In the genomic region with DNA sequence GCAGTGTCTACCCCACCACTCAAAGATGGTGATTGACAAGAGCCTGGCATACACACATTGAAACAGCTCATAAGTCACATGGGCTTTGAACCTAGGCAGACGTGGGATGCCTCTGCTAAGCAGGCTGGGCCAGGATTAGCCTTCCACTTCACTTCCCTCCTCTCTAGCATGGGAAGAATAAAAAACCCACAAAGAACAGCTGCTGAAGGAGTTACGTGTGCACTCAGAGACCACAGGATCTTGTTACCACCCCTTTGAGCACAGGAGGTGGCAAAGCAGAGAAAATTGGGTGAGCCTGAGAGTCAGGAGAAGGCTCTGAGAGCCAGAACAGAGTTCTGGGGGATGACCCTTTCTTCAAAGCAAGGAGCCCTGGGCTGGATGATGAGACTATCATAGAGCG, we compare ENCODE assay signal across 14 mouse cellular contexts.
A peak's percentile ranks its signal among the peaks of the same experiment; 100 is the strongest.
DNase-seq lines count a peak whose midpoint lies in the region; ATAC-seq and TF ChIP-seq lines count a peak whose summit lies in the region.
"Had no signal": no experiment of that assay in that cellular context is flagged by ENCODE, and none has a peak within 500 bp of the region (broad histone marks: within the 10 kb centered on the region; RNA-seq: fewer than 3 reads in every experiment).

No protein-coding gene starts in this region.

- no peak overlapping the region for H3K4me3 ChIP-seq in heart, embryonic 13.5 days
- no peak overlapping the region for H3K4me3 ChIP-seq in embryonic facial prominence, embryonic 11.5 days (ENCODE audit: low read depth, low read length)
- H3K4me3 ChIP-seq in limb, embryonic 10.5 days, result no peak overlapping the region
- H3K4me3 ChIP-seq in myocyte, result no peak overlapping the region
- H3K4me3 ChIP-seq: forebrain, embryonic 15.5 days; heart, embryonic 15.5 days; hindbrain, embryonic 10.5 days; liver, embryonic 15.5 days; midbrain, embryonic 12.5 days had no signal

- H3K79me2 ChIP-seq in myocyte (ENCODE audit: control insufficient read depth, insufficient read depth), result no peaks in the 10 kb centered on the region

- no peak for ATAC-seq in heart, embryonic 13.5 days (ENCODE audit: extremely low read depth, insufficient number of reproducible peaks, low FRiP score, low TSS enrichment)
- ATAC-seq in embryonic facial prominence, embryonic 11.5 days (replicated peaks; ENCODE audit: insufficient number of reproducible peaks, low FRiP score, low TSS enrichment, low read depth), result no peak
- ATAC-seq: activated CD4-positive, CD25-positive, alpha-beta regulatory T cell, adult 4 months; forebrain, embryonic 15.5 days; Patski had no signal

- no peak for TF ChIP-seq POLR2A in myocyte (IDR thresholded peaks at IDR 0.05; ENCODE audit: insufficient read length, low read depth)

- 76% methylated on average over 3 of the region's 3 CpGs for WGBS in heart, embryonic 13.5 days
- 71% methylated on average over 3 of the region's 3 CpGs for WGBS in embryonic facial prominence, embryonic 11.5 days
- 75% methylated on average over 3 of the region's 3 CpGs for WGBS in limb, embryonic 10.5 days

- 0 out of 2 replicates have a peak, but pooled peaks cover 3% of the 10 kb centered on the region for H3K27me3 ChIP-seq in heart, embryonic 13.5 days (replicated peaks)
- H3K27me3 ChIP-seq in embryonic facial prominence, embryonic 11.5 days (ENCODE audit: control insufficient read depth, insufficient read depth, low read length), result no peaks in the 10 kb centered on the region
- no peaks in the 10 kb centered on the region for H3K27me3 ChIP-seq in limb, embryonic 10.5 days (ENCODE audit: low read depth, poor library complexity, severe bottlenecking)
- peaks cover 15% of the 10 kb centered on the region for H3K27me3 ChIP-seq in myocyte (ENCODE audit: control insufficient read depth, insufficient read depth, insufficient read length)
- H3K27me3 ChIP-seq: forebrain, embryonic 15.5 days; heart, embryonic 15.5 days; midbrain, embryonic 12.5 days had no signal

- H3K9ac ChIP-seq in heart, embryonic 13.5 days, result no peak overlapping the region
- no peak overlapping the region for H3K9ac ChIP-seq in embryonic facial prominence, embryonic 11.5 days (replicated peaks; ENCODE audit: low read length)
- H3K9ac ChIP-seq: forebrain, embryonic 15.5 days; heart, embryonic 15.5 days; liver, embryonic 15.5 days; midbrain, embryonic 12.5 days had no signal

- H3ac ChIP-seq in myocyte (ENCODE audit: control insufficient read depth, insufficient read length), result no peak overlapping the region

- no peaks in the 10 kb centered on the region for H3K36me3 ChIP-seq in heart, embryonic 13.5 days
- no peaks in the 10 kb centered on the region for H3K36me3 ChIP-seq in embryonic facial prominence, embryonic 11.5 days (replicated peaks; ENCODE audit: control insufficient read depth, insufficient read depth, low read depth, low read length)
- H3K36me3 ChIP-seq in limb, embryonic 10.5 days, result no peaks in the 10 kb centered on the region
- no peaks in the 10 kb centered on the region for H3K36me3 ChIP-seq in myocyte (ENCODE audit: control insufficient read depth, insufficient read depth)
- H3K36me3 ChIP-seq: forebrain, embryonic 15.5 days; heart, embryonic 15.5 days; hindbrain, embryonic 10.5 days; liver, embryonic 15.5 days; midbrain, embryonic 12.5 days had no signal

- H3K4me2 ChIP-seq in heart, embryonic 13.5 days, result no peak overlapping the region
- no peak overlapping the region for H3K4me2 ChIP-seq in embryonic facial prominence, embryonic 11.5 days (ENCODE audit: low read depth, low read length)
- peak overlapping the region; percentile 44 for H3K4me2 ChIP-seq in myocyte (ENCODE audit: low read depth)
- H3K4me2 ChIP-seq: forebrain, embryonic 15.5 days; heart, embryonic 15.5 days; liver, embryonic 15.5 days; midbrain, embryonic 12.5 days had no signal

- DNase-seq in heart, adult 18-20 months, result no peak
- DNase-seq in embryonic facial prominence, embryonic 11.5 days (ENCODE audit: low spot score), result no peak
- no peak for DNase-seq in limb, embryonic 10.5 days (ENCODE audit: low spot score)
- DNase-seq in spleen, adult 18-20 months, result no peak
- no peak for DNase-seq in adrenal gland, adult (ENCODE audit: inconsistent age in 2 of 2, low spot score in 1 of 2)

- H3K9me3 ChIP-seq in heart, embryonic 13.5 days, result no peaks in the 10 kb centered on the region
- no peaks in the 10 kb centered on the region for H3K9me3 ChIP-seq in embryonic facial prominence, embryonic 11.5 days (replicated peaks; ENCODE audit: control insufficient read depth, low read length)
- no peaks in the 10 kb centered on the region for H3K9me3 ChIP-seq in limb, embryonic 10.5 days (replicated peaks)
- H3K9me3 ChIP-seq: forebrain, embryonic 15.5 days; heart, embryonic 15.5 days; hindbrain, embryonic 10.5 days; liver, embryonic 15.5 days; midbrain, embryonic 12.5 days had no signal

- H3K27ac ChIP-seq in heart, embryonic 13.5 days (replicated peaks), result 0 out of 2 replicates have a peak overlapping the region, but pooled peaks have one; percentile 25
- peak overlapping the region; percentile 67; the same call in 1 of the 2 replicates for H3K27ac ChIP-seq in embryonic facial prominence, embryonic 11.5 days (replicated peaks; ENCODE audit: low read depth, low read length)
- H3K27ac ChIP-seq in limb, embryonic 10.5 days, result peak overlapping the region; percentile 65; the same call in 1 of the 2 replicates
- H3K27ac ChIP-seq: forebrain, embryonic 15.5 days; liver, embryonic 15.5 days; midbrain, embryonic 12.5 days had no signal

- peaks cover 18% of the 10 kb centered on the region for H3K4me1 ChIP-seq in heart, embryonic 13.5 days
- peaks cover 3% of the 10 kb centered on the region; the same call in 1 of the 2 replicates for H3K4me1 ChIP-seq in embryonic facial prominence, embryonic 11.5 days (ENCODE audit: control insufficient read depth, insufficient read depth, low read length)
- H3K4me1 ChIP-seq in limb, embryonic 10.5 days, result peaks cover 30% of the 10 kb centered on the region
- H3K4me1 ChIP-seq: forebrain, embryonic 15.5 days; midbrain, embryonic 12.5 days had no signal

TF ChIP-seq in myocyte, 11 proteins besides CTCF, POLR2A, EP300 and RAD21:
- TF ChIP-seq MYOD1 (IDR thresholded peaks at IDR 0.05; ENCODE audit: control insufficient read depth in 1 of 3, insufficient read length in 2 of 3, low read depth in 2 of 3) (peak in 2 of 3 experiments; percentile 51 to 61), TCF3 (IDR thresholded peaks at IDR 0.05; ENCODE audit: insufficient read length, low read depth) (no peak), USF1 (IDR thresholded peaks at IDR 0.05; ENCODE audit: low read depth) (peak; percentile 11), SRF (IDR thresholded peaks at IDR 0.05; ENCODE audit: control insufficient read depth, insufficient read length, low read depth) (no peak), CEBPB (IDR thresholded peaks at IDR 0.05; ENCODE audit: insufficient read depth, poor library complexity, severe bottlenecking) (no peak), MAX (IDR thresholded peaks at IDR 0.05; ENCODE audit: low read depth) (no peak), MYOG (IDR thresholded peaks at IDR 0.05; ENCODE audit: control insufficient read depth in 1 of 3, insufficient read depth in 1 of 3, insufficient read length in 2 of 3, low read depth in 2 of 3) (peak in 2 of 3 experiments; percentile 13 to 15), POLR2AphosphoS2 (IDR thresholded peaks at IDR 0.05; ENCODE audit: insufficient read length, low read depth) (no peak), REST (IDR thresholded peaks at IDR 0.05; ENCODE audit: insufficient read depth, insufficient read length) (no peak)
